Mouse (Mus musculus) heart, adult 2 months (tissue): ENCODE results near the gene Nsrp1.

Source experiments
- CTCF ChIP-seq: fragments of 200-600 bp; IDR thresholded peaks from 2 replicates; pipeline ENCODE4 v1.8.1; 2022; ENCODE audit warnings: antibody characterized with exemption, mild to moderate bottlenecking, moderate library complexity
- EP300 ChIP-seq: fragments of 200-500 bp; IDR thresholded peaks from 2 replicates; pipeline ENCODE4 v1.6.1; 2011; ENCODE audit warnings: low read depth, low read length, control low read depth; ENCODE audit not compliant: insufficient read depth
- POLR2A ChIP-seq: fragments of 200-500 bp; IDR thresholded peaks from 2 replicates; pipeline ENCODE4 v1.6.1; 2011; ENCODE audit warnings: mild to moderate bottlenecking, low read depth, low read length, control low read depth; ENCODE audit not compliant: insufficient read depth

DNA sequence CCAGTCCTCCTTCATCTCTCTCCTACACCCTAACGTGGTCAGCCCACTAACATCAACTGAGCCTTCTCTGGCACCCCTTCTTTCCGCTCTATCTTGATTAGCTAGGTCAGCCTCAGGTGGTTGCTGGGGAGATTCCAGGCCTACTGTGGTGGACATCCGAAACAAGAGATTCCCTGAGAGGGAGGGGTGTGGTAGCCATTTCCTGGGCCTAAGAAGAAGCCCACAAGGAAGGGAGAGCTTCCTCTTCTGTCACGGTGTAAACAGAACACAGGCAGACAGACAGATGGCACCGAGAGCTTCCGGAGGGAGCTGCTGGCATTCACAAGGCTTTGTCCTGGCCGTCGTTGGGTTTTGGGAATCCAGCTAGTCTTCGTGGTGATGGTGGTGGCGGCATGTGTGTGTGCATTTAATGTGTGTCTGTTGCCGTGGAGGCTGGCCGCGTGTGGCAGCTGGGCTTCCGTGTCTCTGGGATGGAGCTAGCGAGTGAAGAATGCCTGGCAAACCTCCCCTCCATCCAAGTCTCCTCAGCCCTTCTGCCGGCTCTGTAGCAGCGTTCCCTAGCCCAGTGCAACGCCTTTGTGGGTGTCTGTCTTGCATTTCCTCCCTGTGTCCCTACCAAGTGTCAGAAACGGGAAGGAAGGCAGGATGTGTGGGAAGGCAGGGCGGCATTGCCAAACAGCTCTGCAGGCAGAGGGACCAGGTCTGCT is 82.1 kb downstream of the Nsrp1 start:
- TF ChIP-seq CTCF: no peak
- no peak for TF ChIP-seq POLR2A
- no peak for TF ChIP-seq EP300
